Mouse (Mus musculus): ENCODE measurements around the gene Vsx2.

Vsx2 gene

DNA sequence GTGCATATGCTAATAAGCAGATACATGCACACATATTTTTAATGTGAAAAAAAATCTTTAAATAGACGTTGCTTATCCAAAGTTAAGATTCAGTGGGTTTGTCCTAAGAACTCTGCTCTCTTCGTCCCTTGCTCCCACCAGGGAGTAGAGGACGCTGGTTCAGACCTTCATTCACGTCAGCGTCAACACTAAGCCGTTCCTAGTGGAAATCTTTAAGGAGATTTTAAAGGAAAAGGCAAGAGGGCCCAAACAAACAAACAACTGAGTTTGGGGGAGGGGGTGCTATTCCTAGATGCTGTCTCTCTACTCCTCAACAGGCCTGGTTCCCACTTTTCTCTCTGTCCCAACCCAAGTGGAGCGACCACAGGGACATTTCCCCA is 2.8 kb downstream of the Vsx2 start:
- DNase-seq (ENCODE audit: low spot score), result no peak

DNA sequence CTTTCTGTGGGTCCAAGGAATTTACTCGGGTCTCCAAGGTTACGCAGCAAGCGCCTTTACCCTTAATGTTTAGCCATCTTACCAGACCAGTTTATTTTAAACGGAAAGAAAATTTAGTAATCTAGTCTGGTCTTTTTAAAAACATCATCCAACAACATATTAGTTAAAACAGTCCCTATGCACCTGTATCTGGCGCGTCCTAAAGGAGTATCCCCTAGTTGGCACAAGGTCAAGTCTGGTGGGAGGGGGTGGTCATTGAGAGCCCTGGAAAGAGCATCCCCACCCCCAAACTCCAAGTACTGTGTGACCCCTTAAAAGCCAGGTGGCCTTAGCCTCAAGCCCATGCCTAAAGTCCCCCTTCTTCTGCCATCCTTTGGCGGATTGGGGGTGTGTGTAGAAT is 3.5 kb downstream of the Vsx2 start:
- no peak for DNase-seq (ENCODE audit: low spot score)

DNA sequence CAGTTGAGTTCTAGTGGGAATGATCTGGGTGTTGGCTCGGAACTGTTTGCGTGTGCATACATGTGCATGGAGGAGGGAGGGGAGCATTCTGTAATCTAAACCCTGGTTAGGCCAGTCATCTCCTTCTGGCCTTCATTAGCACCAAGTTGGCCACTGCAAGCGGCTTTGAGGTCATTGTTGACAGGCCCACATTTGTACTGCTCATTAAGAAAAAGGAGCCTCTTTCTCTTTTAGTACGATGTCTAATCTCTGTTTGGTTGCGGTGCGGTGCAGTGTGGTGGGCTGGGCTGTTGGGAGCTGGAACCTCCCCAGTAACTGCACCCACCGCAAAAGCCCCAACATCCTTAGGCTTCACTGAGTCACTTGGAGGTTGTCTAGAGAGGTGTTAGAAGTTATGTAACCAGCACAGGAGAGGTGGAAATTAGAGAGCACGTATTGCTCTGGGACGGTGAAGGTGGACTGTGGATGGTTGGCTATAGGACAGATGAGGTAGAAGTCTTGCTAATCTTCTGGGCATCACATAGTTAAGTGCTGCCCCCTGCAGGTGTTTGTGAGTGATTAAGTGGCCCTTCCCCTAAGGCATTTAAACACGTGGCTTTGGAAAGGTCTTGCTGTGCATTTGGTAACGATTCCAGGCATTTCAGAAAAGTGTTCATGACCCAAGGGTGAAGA is 8.3 kb downstream of the Vsx2 start:
- DNase-seq (ENCODE audit: low spot score), result no peak

DNA sequence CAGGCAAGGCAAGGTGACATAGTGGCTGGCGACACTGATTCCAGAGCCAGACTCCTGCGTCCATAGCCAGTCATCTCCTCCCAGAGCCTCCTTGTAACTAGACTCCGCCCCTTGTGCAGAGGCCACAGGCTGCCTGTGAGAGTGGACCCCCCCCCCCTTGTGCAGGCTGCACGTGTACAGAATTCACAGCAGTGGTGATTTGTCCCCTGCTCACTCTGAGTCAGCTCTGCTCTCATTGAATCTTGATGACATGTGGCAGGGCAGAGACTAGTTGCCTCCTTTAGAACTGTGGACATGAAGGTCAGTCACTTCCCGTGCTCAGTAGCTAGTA is 8.8 kb downstream of the Vsx2 start:
- no peak for DNase-seq (ENCODE audit: low spot score)

DNA sequence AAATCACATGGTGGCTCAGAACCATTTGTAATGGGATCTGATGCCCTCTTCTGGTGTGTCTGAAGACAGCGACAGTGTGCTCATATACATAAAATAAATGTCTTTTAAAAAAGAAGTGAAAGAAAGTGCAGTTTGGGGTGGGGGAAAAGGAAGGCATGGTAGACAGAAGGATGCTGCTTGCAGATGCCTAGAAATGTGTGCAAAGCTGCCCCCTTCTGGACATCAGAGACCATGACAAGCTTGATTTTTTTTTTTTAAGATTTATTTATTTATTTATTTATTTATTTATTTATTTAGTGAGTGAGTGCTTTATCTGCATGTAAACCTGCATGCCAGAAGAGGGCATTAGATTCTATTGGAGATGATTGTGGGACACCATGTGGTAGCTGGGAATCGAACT is 11.7 kb downstream of the Vsx2 start:
- DNase-seq (ENCODE audit: low spot score), result no peak

DNA sequence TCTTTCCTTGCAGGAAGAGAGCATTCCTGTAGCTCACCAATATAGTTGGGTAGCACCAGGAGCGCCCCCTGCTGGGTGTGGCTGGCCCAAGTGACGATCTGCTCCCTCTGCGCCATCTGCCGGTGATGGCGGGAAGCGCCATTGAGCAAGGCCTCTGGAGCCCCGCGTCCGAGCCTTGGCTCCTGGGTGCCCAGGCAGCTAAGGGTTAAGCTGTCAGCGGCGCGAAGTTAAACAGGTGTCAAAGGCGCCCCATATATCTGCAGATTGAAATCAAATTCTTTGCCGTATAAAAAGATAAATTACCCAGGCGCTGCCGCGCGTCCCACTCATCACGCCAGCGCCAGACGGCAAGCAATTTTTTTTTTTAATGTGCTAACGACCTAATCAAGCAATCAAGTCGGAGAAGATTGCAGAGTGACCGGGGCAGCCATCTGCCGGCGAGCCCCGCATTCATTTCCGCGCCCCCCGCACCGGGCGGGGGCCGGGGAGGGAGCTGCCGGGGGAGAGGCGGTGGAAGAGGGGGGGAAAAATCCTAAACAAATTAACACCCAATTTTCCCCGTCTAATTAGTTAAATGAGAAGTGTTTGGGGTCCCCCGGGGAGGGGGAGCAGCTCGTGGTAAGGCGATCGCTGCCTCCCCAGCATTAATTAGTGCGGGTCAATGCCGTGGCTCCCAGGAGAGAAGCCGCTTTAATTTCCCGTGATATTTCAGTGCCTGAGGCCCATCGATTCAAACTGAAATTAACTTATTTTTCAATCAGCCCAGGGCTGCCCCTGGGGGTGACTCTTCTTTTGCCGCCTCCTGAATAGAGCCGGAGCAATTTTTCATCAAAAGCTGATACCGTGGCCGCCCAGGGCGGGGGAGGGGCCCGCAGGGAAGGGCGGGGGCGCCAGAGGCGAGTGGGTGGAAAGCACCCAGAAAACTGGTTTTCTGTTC is 20.5 kb downstream of the Vsx2 start:
- DNase-seq (ENCODE audit: low spot score), result peak; percentile 95

DNA sequence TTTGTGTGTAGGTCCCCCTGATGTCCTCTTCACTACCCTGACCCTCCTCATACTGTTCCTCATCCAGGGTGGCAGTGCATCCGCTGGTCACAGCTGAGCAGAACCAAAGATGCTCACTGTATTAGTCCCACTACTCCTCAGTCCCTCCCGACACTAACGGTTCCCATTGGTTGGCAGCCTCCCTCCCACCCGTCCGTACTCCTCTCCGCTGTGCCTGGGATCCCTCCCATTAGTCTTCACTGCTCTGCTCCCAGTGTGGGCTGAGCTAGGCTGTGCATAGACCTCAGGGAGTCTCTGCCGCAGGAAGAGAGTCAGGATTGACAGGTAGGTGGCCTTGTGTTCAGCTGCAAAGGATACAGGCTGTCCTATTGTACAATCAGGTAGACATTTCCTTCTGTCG is 28.8 kb downstream of the Vsx2 start:
- no peak for DNase-seq (ENCODE audit: low spot score)

DNA sequence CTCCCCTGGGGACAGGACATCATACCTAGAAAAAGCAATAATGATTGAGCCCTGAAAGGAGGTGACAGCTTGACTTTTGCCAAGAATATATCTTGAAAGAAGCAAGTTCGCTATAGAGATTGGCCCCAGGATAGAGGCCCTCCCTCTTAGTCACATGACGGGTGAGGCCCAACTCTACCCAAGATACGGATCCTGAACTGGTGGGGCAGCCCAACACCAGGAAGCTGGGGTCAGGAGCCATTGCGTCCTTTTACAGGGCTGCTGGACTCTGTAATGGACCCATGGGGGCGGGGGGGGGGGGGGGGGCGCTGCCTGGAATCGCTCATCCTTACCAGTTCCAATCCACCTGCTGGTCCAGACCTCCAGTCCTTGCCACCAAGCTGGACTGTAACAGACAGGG is 34.4 kb downstream of the Vsx2 start:
- no peak for DNase-seq (ENCODE audit: low spot score)

DNA sequence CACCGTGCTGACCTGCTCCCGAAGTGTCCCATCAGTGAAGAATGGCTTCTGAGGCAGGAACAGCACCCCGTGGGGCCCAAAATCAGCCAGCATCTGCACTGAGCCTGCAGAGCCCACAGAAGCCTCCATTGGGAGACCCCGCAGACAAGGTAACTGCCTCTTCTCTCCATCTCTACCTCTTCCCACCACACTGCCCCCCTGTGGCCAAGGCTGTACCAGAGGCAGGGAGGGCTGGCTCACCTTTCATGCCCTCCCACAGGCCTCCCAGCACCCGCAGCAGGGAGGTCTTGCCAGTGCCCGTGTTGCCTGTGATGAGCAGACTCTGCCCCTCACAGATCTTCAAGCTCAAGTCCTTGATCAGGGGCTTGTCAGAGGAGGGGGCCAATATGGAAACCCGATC is 36.3 kb downstream of the Vsx2 start:
- DNase-seq (ENCODE audit: low spot score), result no peak

DNA sequence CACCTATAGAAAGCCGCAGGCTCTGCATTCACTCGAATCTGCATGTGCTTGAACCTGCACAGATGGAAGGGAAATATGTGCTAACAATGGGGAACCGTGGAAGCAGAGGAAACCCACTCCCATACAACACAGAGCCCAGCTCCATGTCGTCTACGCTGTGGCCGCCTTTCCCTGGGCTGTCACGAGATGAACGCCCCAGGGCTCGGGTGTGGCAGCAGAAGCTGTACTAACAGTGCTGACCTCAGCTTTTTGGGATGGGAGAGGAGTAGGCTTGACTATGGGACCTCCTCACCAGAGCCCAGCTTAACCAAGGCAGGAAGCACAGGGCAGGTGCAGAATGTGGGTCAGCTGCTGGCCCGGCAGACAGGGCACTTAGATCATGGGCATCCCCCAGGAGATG is 42.2 kb downstream of the Vsx2 start:
- no peak for DNase-seq (ENCODE audit: low spot score)

DNA sequence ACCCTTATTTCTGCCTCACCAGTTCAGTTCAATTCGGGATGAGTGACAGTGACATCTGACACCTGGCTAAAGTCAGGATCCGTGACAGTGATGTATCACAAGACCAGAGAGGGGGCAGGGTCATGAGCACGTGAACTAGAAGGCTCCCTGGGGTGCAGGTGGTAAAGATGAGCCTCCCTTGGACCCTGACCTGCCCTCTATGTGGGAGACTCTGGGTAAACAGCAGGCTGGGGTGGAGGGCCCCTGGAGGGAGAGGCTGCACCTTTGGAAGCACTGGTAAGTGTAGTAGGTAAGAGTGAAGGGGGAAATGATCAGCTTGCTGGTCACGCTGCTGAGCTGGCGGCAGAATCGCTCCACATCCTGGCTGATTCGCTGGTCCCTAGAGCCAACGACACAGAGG is 43.0 kb downstream of the Vsx2 start:
- DNase-seq (ENCODE audit: low spot score), result no peak

DNA sequence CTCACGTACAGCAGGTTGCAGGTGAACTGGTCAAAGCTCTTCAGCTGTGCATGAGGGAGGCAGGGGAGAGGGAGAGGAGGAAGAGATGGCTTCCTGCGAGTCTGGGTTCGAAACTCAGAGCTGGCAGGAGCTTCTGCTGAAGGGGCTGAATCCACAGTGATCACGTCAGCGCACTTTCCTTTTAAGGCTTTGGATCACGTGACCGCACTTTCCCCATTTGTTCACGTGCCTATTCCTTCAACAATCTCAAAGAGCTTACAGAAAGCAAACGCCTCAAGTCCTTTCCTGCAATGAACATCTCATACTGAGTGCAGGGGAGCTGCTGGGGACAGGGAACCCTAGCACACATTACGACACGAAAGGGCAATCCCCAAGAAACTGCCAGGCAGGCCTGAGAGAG is 44.4 kb downstream of the Vsx2 start:
- DNase-seq (ENCODE audit: low spot score), result no peak

DNA sequence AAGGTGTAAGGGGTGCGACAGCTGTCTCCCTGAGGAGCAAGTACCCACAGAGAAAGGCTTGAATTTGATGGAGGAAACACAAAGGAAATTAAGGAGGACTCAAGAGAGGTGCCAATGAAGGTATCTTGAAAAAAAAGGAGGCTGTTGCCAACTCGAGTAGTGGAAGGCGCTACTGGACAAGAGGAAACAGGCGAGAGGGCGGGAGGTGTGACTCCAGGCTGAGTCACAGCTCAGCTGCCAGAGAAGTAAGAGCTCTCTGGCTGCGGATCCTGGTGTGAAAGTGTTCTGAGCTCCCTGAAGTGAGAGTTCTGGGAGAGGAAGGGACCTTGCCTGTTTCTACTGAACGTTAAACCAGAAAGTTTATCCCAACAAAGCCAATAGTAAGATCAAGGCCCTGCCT is 45.0 kb downstream of the Vsx2 start:
- DNase-seq (ENCODE audit: low spot score), result peak; percentile 57

DNA sequence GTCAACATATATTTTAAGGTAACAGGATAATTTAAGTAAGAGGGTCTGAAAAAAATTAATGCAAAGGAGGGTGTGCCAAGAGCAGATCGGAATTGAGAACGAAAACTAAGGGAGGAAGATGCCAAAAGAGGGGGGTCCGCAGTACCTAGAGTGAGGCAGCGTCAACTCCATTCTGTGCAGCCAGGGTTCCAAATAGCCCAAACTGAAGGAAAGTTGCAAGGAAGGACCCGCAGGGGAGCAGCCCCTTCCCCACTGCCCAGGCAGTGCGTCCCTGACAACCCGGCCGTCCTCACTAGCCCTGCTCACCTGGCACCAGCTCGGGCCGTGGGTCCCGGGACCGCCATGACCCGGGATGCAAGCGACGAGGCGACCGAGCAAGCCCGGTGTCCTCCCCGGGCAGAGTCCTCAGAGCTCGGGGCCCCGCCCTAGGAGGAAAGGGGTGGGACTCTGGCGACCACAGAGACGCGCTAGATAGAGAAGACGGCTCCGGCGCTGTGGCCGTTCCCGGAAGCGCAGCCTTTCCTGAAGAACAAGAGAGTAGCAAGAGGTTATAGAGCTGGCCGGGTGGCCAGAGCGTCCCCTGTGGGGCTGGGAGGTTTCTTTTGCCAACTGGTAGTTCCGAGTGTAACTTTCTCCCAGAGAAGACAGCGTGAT is 47.5 kb downstream of the Vsx2 start, which contains the start of gene Abcd4:
Gene Abcd4 (minus strand): TSS at position 437 of the 654 bp plus-strand sequence.
- peak; percentile 95 for DNase-seq (ENCODE audit: low spot score)

DNA sequence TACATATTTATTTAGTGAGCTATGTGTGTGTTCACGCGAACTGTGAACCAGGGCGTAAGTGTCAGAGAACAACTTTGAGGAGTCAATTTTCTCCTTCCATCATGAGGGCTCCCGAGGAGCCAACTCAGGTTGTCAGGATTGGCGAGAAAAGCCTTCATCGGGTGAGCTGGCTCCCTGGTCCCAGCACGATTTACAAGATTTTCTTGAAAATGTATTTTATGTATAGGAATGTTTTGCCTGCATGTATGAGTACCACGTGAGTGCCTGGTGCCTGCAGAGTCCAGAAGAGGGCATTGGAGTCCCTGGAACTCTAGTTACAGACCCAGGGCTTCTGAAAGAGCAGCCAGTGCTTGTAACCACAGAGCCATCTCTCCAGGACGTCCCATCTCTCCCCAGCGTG is 48.1 kb downstream of the Vsx2 start:
- DNase-seq (ENCODE audit: low spot score), result no peak

DNA sequence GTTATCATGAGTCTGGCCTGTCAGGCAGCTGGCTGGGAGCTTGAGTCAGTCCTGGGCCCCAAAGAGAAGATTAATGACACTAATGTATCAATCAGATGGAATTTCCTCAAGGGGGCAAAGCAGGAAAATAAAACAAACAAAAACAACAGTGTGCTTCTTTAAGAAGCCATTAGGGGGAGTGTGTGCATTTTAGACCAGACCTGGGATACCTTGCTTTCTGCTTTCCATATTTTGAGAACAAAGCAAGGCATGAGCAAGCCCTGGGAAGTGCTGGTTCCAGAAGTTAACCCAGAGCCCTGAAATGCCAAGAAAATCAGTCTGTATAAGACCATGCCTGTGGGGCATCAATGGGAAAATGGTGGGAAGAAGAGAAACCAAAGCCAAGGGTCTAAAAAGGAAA is 51.4 kb downstream of the Vsx2 start:
- DNase-seq (ENCODE audit: low spot score), result no peak

DNA sequence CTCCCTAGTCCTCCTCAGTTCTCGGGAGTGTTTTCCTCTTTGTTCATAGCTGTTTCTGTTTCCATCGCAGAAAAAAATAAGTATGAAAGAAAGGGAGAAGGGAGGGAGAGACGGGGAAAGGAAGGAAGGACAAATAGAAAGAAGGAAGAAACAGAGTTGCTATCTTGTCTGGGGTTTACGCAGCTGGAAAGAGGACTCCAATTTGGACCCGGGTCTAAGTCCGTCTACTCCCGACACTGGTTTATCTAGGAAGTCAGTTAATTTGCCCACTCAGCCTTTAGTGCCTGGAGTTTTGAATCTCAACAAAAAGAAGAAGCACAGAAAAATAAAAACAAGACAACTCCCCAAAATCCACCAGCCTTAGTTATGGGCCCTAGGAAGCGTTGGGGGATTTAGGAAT is 55.0 kb downstream of the Vsx2 start:
- no peak for DNase-seq (ENCODE audit: low spot score)

DNA sequence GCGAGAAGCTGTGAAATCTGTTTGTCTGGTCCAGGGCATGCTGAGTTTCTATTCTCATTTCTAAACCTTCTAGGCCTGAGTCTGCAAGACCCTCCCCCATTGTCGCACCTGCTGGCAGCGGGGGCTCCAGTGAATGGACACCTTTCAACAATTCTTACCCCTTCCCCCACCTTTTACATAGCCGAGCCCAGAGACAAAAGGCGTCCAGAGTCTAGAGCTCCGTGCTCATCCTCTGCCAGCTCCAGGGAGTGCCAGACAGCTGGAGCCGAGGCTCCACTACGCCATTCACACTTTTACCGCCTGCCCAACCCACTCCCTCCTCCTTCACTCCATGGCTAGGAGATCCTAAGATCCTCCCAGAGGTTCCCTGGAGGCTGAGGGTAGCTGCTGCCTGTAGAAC is 55.6 kb downstream of the Vsx2 start:
- no peak for DNase-seq (ENCODE audit: low spot score)

DNA sequence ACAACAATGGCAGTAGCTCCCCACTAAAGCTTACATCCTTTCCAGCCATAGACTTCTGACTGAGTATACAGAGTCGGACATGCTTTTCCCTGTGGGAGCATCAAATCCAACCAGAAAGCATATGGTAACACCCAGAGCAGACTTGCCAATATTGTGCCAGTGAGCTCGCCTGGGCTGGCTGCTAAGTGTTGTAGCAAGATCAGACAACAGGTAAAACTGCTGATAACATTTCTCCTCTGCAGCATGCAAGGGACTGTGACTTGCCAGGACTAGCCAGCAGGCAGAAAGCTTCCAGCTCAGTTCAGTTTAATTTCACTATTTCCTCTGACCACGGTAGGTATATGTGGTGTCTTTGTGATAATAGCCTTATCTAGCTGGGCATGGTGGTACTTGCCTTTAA is 62.3 kb downstream of the Vsx2 start:
- DNase-seq (ENCODE audit: low spot score), result peak; percentile 50

DNA sequence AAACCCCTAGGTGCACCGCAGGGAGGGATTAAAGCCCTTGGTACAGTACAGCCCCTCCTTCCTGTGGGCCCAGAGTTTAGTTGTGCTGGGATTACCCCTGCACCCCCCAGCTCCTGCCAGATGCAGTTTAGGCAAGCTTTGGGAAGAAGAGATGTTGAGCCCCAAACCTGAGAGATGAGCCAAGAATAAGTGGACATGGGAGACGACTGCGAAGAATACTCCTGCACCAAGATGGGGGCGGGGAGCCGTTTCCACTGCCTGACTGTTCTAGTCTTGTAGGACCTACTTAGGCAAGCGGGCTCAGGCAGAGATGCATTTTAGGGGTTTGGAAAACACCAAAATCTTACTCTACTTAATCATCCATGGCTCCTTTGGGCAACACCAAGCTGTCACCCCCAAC is 70.7 kb downstream of the Vsx2 start:
- DNase-seq (ENCODE audit: low spot score), result no peak

DNA sequence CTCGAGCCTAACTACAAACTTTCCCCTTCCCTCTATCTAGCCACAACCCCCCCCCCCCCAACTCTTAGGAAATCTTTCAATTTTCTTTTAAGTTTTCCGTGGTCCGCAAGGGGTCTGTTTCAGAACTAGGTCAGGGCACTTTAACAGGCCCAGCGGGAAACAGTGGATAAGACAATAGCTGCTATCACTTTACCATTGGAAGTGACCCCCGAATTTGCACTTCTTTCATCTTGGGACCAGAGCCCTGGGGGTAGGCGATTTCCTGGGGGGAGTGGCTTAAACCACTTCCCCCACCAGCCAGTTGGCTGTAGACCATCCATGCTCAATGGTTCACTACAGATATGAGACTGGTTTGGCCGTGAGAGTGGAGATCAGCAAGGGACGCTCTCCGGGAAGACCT is 71.1 kb downstream of the Vsx2 start, which contains the start of gene Vrtn:
Gene Vrtn (plus strand): TSS at position 366 of the 400 bp plus-strand sequence.
- no peak for DNase-seq (ENCODE audit: low spot score)
